Mouse (Mus musculus): ENCODE measurements around the gene Scml4.

- TF ChIP-seq CTCF (IDR thresholded peaks at IDR 0.05; ENCODE audit: extremely low read depth, insufficient read depth, low read length): no peak
- TF ChIP-seq POLR2A (IDR thresholded peaks at IDR 0.05; ENCODE audit: extremely low read depth, insufficient read depth, low read length): no peak
These were observed 79.5 kb downstream of the Scml4 start for GRCm38 (mm10) chr10:42939691-42940090.

Data from cortical plate, adult 2 months (tissue).